Mouse (Mus musculus): ENCODE results near the gene Abcb8.

The Abcb8 gene

DNA sequence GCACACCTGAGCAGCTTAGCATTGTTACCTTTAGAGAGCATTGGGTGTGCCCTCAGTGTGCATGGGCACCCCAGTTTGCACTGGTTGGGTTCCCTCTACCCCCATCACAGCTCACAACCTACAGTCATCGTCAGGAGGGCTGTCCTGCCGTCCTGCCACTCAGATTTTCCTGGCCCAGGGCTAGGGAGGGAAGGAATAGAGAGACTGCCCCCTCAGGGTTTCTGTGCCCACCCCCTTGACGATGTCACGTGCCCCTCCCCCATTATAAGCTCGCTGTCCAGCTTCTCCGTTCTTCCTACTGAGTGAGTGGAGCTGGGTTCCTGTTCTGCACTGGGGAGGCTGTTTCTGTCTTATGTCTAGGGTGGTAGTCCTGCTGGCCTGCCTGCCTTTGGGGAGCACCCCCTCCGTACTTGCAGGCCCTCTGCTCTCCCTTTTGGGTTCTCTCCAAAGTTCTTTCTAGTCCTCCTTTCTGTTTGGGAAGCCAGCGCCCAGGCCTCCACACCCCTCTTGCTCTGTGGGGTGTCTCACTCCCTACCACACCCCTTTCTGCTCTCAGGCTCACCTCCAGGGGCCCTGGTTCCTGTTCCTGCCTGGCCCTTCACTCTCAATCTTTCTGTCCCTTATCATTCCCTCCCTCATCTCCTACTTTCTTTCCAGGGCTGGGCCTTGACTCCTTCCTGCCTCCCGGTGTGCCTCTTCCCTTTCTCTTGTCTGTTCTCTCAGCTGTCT, 33.3 kb downstream of the Abcb8 start:
- no peak for DNase-seq (ENCODE audit: low spot score)

DNA sequence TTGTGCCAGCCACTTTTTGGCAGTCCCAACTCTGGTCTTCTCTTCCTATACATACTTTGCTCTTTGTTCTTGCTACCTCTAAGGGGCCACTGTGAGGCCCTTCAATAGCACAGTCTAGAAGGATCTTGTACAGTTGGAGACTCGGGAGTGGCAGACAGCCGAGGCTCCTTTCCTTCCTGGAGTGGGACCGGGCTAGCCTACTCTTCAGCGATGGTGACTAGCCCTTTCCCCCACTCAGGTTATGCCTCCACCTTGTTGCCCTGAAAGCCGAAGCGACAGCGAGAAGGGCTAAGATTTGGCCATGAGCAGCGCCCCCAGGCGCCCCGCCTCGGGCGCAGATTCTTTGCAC, 33.8 kb downstream of the Abcb8 start:
- no peak for DNase-seq (ENCODE audit: low spot score)

DNA sequence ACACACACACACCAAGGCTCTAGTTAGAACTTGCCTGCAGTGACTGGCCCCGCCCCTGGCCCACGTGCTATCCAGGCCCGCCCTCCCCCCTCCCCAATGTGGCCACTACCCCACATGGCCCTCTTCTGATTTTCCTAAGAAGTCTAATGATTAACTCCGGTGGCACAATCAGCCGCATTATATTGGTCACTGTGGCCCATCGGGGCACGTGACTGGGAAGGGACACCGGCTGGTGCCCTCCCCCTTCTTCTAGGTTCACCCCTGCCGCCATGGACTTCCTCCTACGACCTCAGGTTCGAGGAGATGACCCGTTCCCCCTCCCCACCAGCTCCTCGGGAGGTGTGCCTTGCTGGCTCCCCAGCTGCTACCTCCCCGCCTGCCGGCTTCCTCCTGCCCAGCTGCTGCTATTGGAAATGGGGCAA, 34.5 kb downstream of the Abcb8 start:
- DNase-seq (ENCODE audit: low spot score) = no peak

DNA sequence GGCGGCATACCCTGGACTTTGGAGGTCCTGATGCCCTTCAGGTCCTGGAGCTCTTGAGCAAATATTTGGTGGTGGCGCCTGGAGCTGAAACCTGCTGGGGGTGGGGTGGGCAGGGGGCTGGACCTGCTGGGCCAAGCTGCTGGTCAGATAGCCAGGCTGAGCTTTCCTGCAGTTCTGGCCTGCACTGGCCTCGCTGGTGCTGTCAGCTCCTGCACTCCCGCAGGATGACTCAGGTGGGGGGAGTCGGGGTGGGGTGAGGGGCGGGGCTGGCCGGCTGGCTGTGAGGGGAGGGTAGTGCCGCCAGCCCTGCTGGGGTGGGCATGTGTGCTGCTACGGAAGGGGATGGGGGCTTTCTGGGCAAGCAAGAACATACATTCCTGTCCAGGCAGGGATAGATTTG, 35.1 kb downstream of the Abcb8 start:
- DNase-seq (ENCODE audit: low spot score) = no peak

DNA sequence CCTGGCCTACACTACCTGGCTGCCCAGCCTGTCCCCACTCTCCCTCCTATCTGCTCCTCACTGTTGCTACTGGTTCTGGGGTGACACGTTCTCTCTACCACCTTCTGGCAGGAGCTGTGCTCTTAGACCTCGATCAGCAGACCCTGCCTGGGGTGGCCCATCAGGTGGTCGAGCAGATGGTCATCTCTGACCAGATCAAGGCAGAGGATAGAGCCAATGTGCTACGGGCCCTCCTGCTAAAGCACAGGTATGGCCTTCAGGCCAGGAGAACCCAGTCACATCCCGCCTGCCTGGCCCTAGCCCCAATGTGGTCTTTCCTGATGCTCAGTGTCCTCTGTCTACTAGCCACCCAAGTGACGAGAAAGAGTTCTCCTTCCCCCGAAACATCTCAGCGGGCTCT, 40.5 kb downstream of the Abcb8 start:
- DNase-seq (ENCODE audit: low spot score) = no peak

DNA sequence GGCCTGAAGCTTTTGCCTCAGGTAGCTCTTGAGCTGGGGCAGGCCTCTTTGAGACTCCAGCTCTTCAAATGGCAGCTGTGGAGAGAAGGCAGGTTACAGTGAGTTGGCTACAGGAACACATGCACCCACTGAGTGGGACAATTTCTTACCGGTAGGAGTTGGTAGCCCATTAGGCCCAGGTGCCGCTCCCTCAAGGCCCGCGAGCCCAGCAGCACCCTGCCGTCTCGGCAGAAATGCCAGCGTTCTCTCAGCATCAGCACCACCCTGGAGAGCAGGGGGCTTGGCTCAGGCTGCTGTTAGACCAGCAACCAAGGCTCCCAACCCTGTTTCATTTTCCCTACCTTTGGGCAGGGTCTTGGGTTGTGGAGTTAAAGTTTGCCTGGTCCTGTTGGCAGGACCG, 47.7 kb downstream of the Abcb8 start:
- DNase-seq (ENCODE audit: low spot score) = no peak

DNA sequence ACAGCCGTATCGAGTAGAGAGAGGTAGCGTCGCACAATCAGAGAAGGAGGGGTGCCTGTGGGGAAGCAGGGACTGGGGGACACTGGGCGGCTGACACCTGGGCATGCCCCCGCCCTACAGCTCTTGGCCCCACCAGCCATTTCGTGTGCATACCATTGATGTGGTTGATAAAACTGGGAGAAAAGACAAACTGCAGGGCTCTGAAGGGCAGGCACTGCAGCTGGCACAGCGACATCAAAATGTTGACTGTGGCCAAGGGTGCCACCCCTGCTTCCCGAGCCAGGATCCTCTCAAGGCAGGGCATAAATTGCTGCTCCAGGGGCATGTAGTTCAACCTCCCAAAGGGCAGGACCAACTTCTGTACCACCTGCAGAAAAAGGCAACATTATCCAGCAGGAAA, 48.6 kb downstream of the Abcb8 start:
- no peak for DNase-seq (ENCODE audit: low spot score)

DNA sequence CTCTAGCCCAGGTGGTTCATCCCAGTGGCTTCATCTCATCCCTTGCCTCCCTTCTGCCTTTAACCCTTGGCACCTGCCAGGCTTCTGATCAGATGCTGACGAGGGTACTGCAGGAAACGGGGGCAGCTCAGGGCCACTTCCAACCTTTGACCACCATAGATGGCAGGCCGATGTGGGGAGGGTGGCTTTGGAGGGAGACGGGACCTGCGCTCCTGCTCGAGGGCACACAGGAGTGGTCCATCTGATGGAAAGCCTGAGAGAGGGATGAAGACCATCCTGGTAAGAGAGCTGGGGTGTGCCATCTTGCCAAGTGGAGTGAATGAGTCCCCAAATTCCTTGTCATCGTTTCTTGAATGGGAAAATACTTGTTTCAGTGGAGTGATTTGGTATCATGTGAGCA, 49.7 kb downstream of the Abcb8 start:
- no peak for DNase-seq (ENCODE audit: low spot score)

DNA sequence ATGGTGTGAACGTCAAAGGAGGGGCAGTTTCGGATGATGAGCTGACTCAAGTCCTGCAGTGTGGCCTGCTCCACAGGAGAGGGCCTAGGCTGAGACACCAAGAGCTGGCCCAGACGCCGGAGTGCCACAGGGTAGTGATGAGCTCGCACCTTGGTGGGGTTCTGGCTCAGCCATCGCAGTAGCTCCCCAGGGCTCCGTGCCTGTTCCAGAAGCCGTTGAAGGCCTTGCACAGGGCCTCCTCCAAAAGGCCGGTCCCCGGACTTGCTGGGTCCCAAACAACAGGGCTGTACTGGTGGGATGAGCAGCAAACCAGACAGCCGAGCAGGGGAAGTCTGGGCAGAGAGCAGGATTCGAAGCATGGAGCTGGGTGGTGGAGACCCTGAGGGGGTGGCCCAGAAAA, 50.5 kb downstream of the Abcb8 start:
- no peak for DNase-seq (ENCODE audit: low spot score)

DNA sequence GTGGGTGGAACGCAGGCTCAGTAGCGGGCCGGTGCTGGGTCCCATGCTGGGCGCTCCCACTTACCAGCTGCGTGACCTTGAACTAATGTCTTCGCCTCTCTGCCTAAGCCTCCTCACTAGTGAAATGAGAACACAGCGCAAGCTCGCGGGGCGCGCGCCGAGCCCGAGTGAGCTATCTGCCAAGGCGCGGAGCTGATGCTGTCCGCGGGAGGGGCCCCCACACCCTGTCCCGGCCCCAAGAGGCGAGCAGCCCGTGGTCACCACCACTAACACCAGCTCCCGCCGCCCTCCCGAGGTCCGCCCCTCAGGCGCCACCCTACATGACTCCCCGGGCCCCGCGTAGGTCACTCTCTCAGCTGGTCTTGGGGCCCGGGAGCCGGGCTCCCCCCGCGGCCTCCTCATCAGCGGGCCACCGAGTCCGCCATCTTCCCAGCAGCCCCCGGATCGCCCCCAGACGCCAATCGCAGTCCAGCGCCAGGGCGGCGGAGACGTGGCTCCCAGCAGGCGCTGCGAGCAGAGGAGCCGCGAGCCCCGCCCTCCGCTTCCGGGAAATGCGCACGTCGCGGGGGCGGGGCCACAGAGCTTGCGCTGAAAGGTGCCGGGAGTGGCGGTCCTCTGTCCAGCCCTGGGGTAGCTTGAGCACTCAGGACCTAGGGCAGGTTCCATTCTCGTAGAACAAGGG, 51.4 kb downstream of the Abcb8 start, which contains the start of gene Fastk:
Gene Fastk (minus strand): TSS at position 542 of the 682 bp plus-strand sequence.
- DNase-seq (ENCODE audit: low spot score) = peak; percentile 72

DNA sequence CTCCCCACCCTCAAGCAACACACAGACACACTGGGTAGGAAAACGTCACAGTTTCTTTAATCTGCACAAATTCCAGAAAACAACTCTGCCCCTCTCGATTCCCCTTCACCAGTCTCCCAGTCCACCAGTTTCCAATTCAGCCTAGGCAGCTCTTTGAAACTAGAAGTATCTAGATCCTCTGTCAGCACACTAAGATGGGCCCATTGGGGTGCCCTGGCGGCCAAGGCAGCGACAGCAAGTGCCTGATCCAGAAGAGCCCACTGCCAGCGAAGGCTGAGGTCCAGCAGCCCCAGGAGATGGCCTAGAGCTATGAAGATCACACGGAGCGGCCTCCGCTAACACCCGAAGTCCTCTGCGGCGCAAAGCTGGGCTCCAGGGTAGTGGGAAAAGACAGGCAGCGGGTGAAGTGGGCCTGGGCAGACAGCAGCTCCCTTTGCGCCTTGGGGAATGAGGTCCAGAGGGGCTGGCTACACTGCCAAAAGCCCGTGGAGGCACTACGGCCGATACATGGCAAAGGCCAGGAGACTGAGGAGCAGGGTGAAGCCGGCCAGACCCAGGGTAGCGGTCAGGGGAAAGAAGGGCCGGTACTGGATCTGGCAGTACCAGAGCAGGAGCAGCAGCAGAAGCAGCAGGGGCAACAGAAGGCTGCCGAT, 52.1 kb downstream of the Abcb8 start:
- DNase-seq (ENCODE audit: low spot score) = no peak

DNA sequence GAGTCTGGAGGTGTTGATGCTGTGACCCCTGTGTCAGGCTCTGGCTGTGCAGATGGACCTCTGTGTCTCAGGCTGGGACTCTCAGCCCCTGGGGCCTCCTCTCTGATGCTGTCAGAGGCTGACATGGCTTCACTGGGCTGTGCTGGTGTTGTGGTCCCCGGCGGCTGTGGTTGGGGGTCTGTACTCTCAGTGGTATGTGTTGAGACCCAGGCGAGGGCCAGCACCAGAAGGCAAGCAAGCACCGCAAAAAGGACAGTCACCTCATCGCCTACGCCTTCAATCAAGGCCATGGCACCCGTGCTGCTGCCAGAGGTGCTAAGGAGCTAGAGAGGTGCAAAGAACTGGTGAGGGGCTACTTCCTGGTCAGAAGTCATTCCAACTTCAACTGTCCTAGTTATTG, 53.2 kb downstream of the Abcb8 start:
- no peak for DNase-seq (ENCODE audit: low spot score)

DNA sequence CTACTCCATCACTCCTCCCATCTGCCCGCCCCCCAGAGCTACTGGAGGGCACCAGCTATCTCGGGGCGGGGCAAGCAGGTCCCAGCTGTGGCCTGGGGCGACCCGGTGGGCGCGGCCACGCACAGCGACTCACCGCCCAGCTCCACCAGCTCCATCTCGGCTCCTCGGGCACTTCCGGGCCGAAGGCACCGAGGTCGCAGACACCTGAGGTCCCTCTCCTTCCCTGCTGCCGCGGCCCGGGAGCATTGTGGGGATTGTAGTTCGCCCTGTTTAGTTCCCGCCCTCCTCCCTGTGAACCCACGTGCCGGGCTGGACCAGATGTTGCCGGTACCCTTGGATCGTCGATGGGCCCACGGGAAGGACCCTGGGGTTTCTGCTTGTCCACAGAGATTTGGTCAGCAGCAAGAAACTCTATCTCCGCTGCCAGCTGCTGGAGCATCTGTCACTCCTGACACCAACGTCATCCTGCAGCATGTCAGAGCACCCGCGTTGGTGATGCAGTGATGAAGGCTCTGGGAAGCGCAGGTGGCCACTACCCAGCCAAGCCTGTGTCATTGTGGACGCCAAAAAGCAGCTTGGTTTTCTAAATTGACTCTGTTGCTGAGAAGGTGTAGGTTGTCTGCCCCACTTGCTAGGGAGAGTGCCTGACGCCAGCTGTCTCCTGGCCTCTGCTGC, 54.3 kb downstream of the Abcb8 start, which contains the start of gene Tmub1:
Gene Tmub1 (minus strand): TSS at position 231 of the 675 bp plus-strand sequence.
- DNase-seq (ENCODE audit: low spot score) = no peak

DNA sequence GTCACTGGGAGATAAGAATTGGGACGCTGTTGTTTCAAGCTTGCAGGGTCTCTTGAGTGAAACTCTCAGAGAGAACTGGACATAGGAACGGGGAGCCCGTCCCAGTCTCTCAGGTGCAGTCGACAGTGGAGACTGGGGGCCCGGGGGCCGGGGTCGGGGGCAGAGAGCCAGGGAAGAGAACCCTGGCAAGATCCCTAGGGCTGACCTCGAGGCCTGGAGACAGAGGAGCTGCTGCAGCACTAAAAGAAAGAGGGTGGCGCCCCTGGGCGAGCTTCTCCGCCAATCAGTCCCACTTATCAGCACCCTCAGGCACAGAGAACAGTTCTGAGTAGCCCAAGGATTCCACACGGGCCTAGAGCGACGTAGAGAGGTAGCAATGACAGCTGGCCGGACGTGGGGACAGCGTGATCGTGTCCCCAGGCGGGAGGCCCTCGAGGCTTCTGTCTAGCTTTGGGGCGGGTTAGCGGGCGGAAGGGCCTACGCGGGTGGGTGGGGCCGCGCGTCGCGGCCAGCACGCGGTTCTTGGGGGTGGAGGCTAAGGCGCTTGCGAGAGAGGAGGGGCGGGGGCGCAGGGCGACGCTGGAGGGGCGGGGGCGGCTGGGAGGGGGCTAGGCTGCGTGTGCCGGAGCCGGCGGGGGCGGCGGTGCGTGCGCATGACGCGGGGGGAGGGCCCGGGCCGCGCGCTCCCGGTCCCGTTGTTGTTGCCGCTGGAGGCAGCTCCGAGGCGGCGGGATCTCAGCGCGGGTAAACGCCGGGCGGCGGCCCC, 58.0 kb downstream of the Abcb8 start:
- no peak for DNase-seq (ENCODE audit: low spot score)

DNA sequence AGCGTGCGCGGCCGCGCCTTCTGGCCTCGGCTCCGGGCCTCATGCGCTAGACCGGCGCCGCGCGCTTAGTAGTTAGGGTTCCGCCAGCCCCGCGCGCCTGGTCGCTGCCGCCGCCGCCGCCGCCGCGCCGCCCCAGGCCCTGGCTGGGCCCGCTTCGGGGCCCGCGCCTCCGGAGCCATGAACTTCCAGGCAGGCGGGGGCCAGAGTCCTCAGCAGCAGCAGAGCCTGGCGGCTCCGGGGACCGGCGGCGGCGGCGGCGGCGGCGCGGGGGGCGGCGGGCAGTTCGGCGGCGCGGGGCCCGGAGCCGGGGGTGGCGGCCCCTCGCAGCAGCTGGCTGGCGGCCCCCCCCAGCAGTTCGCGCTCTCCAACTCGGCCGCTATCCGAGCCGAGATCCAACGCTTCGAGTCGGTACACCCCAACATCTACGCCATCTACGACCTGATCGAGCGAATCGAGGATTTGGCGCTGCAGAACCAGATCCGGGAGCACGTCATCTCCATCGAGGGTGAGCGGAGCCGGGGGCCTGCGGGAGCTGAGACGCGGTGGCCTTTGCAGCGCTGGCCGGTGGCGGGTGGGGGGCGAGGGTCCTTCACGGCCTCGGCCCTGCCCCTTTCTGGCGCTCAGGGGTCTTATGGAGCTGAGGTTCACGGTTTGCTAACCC, 58.7 kb downstream of the Abcb8 start, which contains the start of gene Agap3:
Gene Agap3 (plus strand): TSS at position 148 of the 661 bp plus-strand sequence.
- DNase-seq (ENCODE audit: low spot score) = no peak

DNA sequence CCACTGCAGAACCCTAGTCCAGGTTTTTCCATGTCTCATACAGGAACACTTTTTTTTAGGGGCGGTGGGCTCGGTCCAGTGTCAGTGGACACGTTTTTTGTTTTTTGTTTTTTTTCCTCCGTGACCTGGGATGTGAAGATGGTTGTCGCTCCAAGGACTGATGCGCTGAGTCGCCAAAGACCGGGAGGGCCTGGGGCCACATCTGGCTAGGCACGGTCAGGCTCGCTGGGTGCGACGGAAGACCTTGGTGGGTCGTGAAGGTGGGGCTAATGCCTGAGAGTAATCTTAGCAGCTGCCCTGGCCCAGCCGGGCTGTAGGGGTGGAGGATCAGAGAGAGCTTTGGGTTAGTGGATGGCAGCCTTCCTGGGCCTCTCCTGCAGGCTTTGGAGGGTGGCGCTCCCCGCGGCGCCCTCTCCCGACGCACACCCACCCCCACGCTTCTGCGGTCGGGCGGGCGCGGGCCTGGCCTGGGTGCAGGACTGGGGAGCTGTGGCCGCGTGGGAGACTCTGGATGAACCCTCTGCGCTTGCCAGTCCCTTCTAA, 59.3 kb downstream of the Abcb8 start:
- DNase-seq (ENCODE audit: low spot score) = no peak

DNA sequence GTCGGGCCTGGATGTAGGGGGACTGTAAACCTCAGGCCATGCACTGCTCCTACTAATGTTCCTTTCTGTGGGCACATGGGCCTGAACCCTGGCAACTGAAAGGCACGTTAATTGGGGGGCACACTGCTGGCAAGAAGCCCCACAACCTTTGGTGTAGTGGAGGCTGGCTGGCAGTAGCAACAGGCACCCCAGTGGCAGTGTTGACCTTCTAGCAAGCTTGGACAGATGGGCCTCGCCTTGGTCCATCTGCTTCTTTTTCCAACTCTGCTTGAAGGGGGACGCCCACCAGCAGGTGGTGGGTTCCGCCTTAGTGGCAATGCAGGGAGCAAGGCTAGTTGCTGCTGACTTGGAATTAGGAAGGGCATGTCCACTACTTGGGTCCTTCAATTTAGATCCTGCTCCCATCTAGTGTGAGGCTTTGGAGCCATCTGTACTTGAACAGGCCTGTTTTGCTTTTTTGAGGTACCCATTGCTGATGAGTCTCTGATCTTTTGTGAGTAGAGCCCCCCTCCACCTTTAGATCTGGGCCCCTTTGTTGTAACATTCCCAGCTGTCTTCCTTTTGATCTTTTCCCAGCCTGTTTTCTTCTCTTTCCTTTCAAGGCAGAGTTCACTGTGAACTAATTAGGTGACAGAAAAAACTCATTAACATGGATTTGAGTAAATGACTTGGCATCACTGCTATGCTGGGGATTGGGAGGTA, 60.0 kb downstream of the Abcb8 start:
- no peak for DNase-seq (ENCODE audit: low spot score)

DNA sequence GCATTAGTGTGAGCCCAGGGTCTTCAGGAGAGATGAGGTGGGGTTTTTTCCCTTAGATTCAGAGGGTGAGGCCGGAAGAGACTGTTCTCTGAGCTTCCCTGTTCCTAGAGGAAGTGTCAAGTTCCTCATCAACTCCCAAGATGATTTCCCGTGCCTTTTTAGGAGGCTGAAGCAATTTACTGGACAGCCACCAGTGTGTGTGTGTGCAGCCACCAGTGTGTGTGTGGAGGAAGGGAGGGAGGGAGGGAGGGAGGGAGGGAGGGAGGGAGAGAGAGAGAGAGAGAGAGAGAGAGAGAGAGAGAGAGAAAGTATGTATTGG, 60.5 kb downstream of the Abcb8 start:
- no peak for DNase-seq (ENCODE audit: low spot score)

DNA sequence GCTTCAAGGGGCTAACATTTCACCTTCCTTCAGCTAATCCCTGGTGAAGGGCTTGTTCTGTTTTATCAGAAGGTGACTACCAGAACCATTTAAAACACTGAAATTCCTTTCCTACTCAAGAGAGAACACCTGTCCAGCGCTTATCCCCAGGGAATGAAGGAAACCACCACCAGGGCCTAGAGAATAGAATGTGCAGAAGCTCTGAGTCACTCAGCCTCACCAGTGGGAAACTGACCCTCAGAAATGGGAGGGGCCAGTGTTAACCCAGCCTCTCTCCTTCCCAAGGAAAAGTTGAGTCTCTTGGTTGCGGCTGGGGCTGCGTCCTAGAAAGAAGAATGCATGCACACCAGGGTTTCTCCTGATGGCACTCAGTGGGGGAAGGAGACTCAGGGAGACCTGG, 61.6 kb downstream of the Abcb8 start:
- DNase-seq (ENCODE audit: low spot score) = no peak

DNA sequence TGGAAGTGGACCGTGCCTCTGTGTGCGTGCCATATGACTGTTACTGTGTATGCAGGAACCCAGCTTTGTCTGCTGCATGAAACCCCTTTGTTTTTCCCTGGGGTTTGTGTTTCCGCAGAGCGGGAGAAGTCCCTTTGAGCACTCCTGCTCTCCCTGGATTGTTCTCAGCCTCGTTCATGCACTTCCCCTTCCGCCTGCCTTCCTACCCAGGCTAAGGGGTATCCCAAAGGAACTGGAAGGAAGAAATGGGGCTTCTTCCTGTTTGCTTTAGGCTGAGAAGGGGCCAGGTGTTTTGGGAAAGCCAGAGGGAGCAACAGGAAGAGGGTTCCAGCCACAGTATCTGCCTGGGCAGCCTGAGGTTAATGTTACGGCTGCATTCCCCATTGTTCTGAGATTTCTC, 62.1 kb downstream of the Abcb8 start:
- DNase-seq (ENCODE audit: low spot score) = no peak

All from urinary bladder, postnatal 10 days (tissue).